Mouse (Mus musculus) activated CD4-positive, CD25-positive, alpha-beta regulatory T cell (primary cell): ENCODE results near the gene Bsnd. TPM values are rescaled to one million over a fixed set of nuclear protein-coding genes. Genes with fewer than 3 reads are reported as not detected.

Experiments
- polyA plus RNA-seq, 2 experiments: library from polyadenylated mRNA; unstranded; fragments of 100-300 nt; shearing (Covaris generic); gene quantifications; one replicate each; pipeline ENCODE4 v1.2.1; 2017

Gene Bsnd
- polyA plus RNA-seq: not detected

GRCm38 (mm10) chr4:106492116-106492515, at the start of gene Bsnd:
Gene Bsnd (minus strand): TSS chr4:106492283.

Other genes with a start within 250 kb of the Bsnd start
- gene Usp24, start 176.1 kb downstream of the Bsnd start, polyA plus RNA-seq: 10 to 100 TPM; 15.3 to 16.9 TPM
- gene Pcsk9, start 28.0 kb downstream of the Bsnd start, polyA plus RNA-seq: under 1 TPM in 1 of 2 experiments, not detected in 1; 0.11 TPM
- 1 to 10 TPM; 1.1 to 3.1 TPM for gene Dhcr24, start 68.8 kb upstream of the Bsnd start, polyA plus RNA-seq
- under 1 TPM in 1 of 2 experiments, not detected in 1; 0.11 TPM for gene Lexm, start 125.0 kb upstream of the Bsnd start, polyA plus RNA-seq
- under 1 TPM in 1 of 2 experiments, not detected in 1; 0.09 TPM for gene Ttc22, start 130.1 kb upstream of the Bsnd start, polyA plus RNA-seq
- gene Pars2, start 158.8 kb upstream of the Bsnd start, polyA plus RNA-seq: 10 to 100 TPM in 1 of 2 experiments, 1 to 10 TPM in 1; 9.9 to 10.8 TPM
- 10 to 100 TPM; 53.5 to 59.4 TPM for gene Ttc4, start 186.7 kb upstream of the Bsnd start, polyA plus RNA-seq
- gene Mroh7, start 238.6 kb upstream of the Bsnd start, polyA plus RNA-seq: not detected
- not detected for gene Fam151a, start 241.6 kb upstream of the Bsnd start, polyA plus RNA-seq